Mouse (Mus musculus) ES-E14 (cell line): ENCODE measurements around the gene Plin4. TPM values are rescaled to one million over a fixed set of nuclear protein-coding genes. Genes with fewer than 3 reads are reported as not detected.

Experiments
- DNase-seq: peaks from one replicate; pipeline ENCODE4 v3.0.0-alpha.2; 2013; ENCODE audit warnings: low read depth, low spot score
- H3K27ac ChIP-seq: 2 replicates; pipeline ENCODE4 v1.5.1; 2012; ENCODE audit warnings: low read depth, mild to moderate bottlenecking, low read length, moderate library complexity, mixed read lengths; ENCODE audit not compliant: poor library complexity, insufficient read depth, severe bottlenecking
- H3K36me3 ChIP-seq: 2 replicates; pipeline ENCODE4 v1.6.1; 2012; ENCODE audit warnings: mild to moderate bottlenecking, low read length, moderate library complexity, mixed read lengths; ENCODE audit not compliant: control insufficient read depth, poor library complexity, insufficient read depth, severe bottlenecking
- H3K4me1 ChIP-seq, 2 experiments: fragments of 150-350 bp in 1 of 2; sonication (generic) in 1 of 2; 2 replicates each; pipeline ENCODE4 v1.6.1; 2012; ENCODE audit warnings: low read length in 2 of 2, mild to moderate bottlenecking in 1 of 2, mixed read lengths in 1 of 2; ENCODE audit not compliant: control insufficient read depth in 2 of 2, insufficient read depth in 2 of 2, poor library complexity in 1 of 2
- H3K4me3 ChIP-seq, 2 experiments: fragments of 150-350 bp in 1 of 2; sonication (generic) in 1 of 2; 2 replicates each; pipeline ENCODE4 v1.5.1; 2012; ENCODE audit warnings: low read length in 2 of 2, low read depth in 1 of 2, mild to moderate bottlenecking in 1 of 2, mixed read lengths in 1 of 2; ENCODE audit not compliant: insufficient read depth in 1 of 2, poor library complexity in 1 of 2, severe bottlenecking in 1 of 2
- H3K9ac ChIP-seq: 2 replicates; pipeline ENCODE4 v1.6.1; 2012; ENCODE audit warnings: low read depth, mild to moderate bottlenecking, low read length, mixed read lengths; ENCODE audit not compliant: poor library complexity, insufficient read depth, severe bottlenecking
- H3K9me3 ChIP-seq: fragments of 150-350 bp; sonication (generic); 2 replicates; pipeline ENCODE4 v1.6.1; 2012; ENCODE audit warnings: low read depth, mild to moderate bottlenecking, low read length; ENCODE audit not compliant: control insufficient read depth, insufficient read depth
- CHD2 ChIP-seq: IDR thresholded peaks from 2 replicates; pipeline ENCODE4 v1.6.1; 2014; ENCODE audit warnings: mild to moderate bottlenecking, low read depth, low read length, inconsistent platforms
- HCFC1 ChIP-seq: IDR thresholded peaks from 2 replicates; pipeline ENCODE4 v1.6.1; 2012; ENCODE audit warnings: low read length, inconsistent platforms, borderline replicate concordance; ENCODE audit not compliant: insufficient read depth
- MAFK ChIP-seq: IDR thresholded peaks from 2 replicates; pipeline ENCODE4 v1.6.1; 2014; ENCODE audit warnings: mild to moderate bottlenecking, low read depth, low read length, inconsistent platforms; ENCODE audit not compliant: insufficient read depth
- ZC3H11A ChIP-seq: IDR thresholded peaks from 2 replicates; pipeline ENCODE4 v1.6.1; 2012; ENCODE audit warnings: low read depth, mild to moderate bottlenecking, inconsistent platforms, low read length, borderline replicate concordance
- ZNF384 ChIP-seq: IDR thresholded peaks from 2 replicates; pipeline ENCODE4 v1.6.1; 2012; ENCODE audit warnings: low read depth, low read length, inconsistent platforms
- in situ Hi-C, 2 experiments: fragments of 600-800 bp; cut with MboI; formaldehyde crosslinking; loops; one replicate each; pipeline ENCODE4 v1.15.1; 2025; ENCODE audit warnings: low sequenced_read_pairs in 2 of 2, inconsistent platforms in 1 of 2; ENCODE audit not compliant: unreplicated experiment in 2 of 2
- total RNA-seq: library from RNA; depleted of rRNA; stranded (reverse); fragments of 300-350 nt; gene quantifications from 2 replicates; pipeline ENCODE4 v1.2.3, GENCODE M21; 2012

Gene Plin4
- total RNA-seq, 1 experiment, result 0.31 TPM

DNA sequence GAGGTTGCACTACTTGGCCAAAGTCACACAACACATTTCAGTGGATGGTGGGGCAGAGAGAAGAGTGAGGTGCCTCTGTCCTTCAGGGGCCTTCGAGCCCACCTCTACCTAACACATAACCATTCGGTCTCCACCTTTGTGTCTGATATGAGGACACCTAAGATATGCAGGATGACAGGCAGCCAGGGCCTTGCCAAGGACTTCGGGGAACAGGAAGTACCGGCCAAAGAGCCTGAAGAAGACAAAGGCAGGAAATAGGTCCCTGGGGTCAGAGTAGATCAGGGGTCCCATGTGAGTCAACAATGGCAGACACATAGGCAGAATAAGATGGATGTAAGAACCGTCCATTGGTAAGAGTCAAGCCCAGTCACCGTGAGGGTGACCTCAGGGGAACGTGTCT lies 27.0 kb upstream of the Plin4 start:
- H3K36me3 ChIP-seq, result no peaks in the 10 kb centered on the region
- peaks cover 0 to 16% of the 10 kb centered on the region in 2 experiments; a peak in 2 of 4 replicates for H3K4me1 ChIP-seq
- no peaks in the 10 kb centered on the region for H3K9me3 ChIP-seq
- H3K27ac ChIP-seq, result no peak overlapping the region
- DNase-seq, result no peak
- no peak overlapping the region for H3K9ac ChIP-seq
- TF ChIP-seq MAFK (no peak), HCFC1 (no peak), CHD2 (no peak), ZC3H11A (no peak)
- no peak overlapping the region for H3K4me3 ChIP-seq
- in situ Hi-C loops, result no loop called here

DNA sequence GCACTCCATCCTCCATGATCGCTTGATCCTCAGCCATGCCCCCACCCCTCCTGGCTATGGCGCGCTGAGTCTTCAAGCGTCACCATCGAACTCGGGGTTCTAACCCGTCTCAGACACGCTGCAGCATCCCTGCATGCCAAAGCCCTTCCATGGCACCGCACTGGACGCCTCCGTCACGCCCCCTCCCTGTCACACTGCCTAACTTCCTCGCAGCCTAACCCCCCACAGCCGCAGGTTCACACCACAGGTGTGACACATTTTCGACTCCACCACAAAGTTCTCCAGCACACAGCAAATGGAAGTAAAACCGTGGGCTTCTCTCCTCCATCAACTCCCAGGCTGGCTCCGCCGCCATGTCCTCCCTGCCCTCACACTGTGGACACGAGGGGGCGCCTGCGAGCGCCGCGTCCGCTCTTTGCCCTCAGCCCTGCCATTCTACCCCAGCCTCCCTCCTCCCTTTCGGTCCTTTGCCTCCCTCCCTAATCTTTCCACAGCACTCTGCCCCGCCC lies 24.9 kb upstream of the Plin4 start:
- H3K9me3 ChIP-seq, result no peaks in the 10 kb centered on the region
- peak; percentile 40 for DNase-seq
- H3K4me3 ChIP-seq, result peak overlapping the region; percentile 21 to 44; a peak in 2 of 4 replicates
- H3K4me1 ChIP-seq, result peaks cover 0 to 17% of the 10 kb centered on the region in 2 experiments; a peak in 2 of 4 replicates
- in situ Hi-C loops, result no loop called here
- no peaks in the 10 kb centered on the region for H3K36me3 ChIP-seq
- no peak for TF ChIP-seq MAFK
- no peak for TF ChIP-seq ZC3H11A
- no peak for TF ChIP-seq ZNF384
- no peak for TF ChIP-seq HCFC1
- TF ChIP-seq CHD2, result no peak
- no peak overlapping the region for H3K27ac ChIP-seq
- no peak overlapping the region for H3K9ac ChIP-seq

DNA sequence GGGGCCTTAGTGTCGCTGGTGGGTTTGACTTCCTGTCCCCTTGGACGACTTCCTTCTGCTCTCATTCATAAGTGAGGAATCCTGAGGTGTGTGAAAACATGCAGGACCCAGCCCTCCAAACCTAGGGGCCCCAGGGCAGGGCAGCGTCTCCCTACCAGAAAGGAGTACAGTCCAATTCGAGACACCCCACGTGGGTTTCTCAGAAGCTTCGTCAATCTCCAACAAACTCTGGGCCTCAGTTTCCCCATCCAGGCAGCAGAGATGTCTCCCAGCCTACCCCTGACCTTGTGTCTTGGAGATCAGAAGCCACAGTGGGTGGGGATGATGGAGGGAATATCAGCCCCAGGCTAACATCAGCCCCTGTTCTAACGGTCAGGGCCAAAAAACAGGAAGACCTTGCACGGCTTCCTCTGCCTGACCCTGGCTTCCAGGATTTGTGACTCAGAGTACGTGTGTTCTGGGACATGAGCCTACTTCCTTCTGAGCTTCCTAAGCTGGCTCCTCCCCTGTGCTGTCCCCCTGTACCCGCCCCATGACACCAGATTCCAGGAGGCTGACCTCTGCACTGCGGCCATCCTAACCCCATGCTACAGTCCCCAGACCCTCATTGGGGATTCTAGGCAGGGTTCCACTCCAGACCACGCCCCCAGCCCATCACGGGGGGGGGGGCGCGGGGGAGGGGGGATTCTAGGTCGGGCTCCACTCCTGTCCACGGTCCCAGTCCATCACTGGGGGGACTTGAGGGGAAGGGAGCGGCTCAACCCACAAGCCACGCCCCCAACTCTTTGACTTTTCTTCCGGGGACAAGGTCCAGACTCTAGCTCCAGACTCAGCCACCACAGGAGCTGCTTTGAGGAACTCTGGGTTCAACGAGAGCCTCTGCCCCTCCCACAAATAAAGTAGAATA lies 24.1 kb upstream of the Plin4 start:
- Histone ChIP-seq H3K9me3 (no peaks in the 10 kb centered on the region), H3K36me3 (no peaks in the 10 kb centered on the region), H3K4me1 (peaks cover 0 to 17% of the 10 kb centered on the region in 2 experiments; a peak in 2 of 4 replicates), H3K4me3 (peak overlapping the region in 1 of 2 experiments; percentile 21; a peak in 1 of 4 replicates), H3K9ac (peak overlapping the region; percentile 5; the same call in 1 of the 2 replicates), H3K27ac (no peak overlapping the region)
- in situ Hi-C loops, result no loop called here
- no peak for TF ChIP-seq ZNF384
- no peak for TF ChIP-seq CHD2
- no peak for TF ChIP-seq ZC3H11A
- TF ChIP-seq MAFK, result no peak
- DNase-seq, result no peak

DNA sequence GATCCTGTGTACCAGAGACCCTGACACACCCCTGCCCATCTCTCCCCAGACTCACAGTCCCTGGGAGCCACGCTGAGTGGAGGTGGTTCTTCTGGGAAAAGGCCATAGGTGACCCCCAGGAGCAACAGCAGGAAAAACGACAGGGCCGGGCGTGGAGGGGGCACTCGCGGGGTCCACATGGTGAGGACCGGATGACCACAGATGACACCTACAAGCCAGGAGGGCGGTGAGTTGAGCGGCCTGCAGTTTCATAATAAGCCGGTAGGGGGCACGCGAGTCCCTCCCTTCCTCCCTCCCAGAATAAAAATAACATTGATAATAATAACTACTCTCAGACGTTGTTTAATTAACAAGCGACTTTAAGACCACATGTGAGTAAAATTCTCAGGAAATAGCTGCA lies 23.1 kb upstream of the Plin4 start:
- Histone ChIP-seq H3K27ac (no peak overlapping the region), H3K36me3 (no peaks in the 10 kb centered on the region), H3K4me3 (no peak overlapping the region), H3K9ac (no peak overlapping the region), H3K4me1 (peaks cover 0 to 11% of the 10 kb centered on the region in 2 experiments; a peak in 2 of 4 replicates), H3K9me3 (no peaks in the 10 kb centered on the region)
- DNase-seq, result no peak
- TF ChIP-seq HCFC1 (no peak), ZNF384 (no peak), CHD2 (no peak), ZC3H11A (no peak), MAFK (no peak)
- in situ Hi-C loops, result no loop called here
